Mouse (Mus musculus): ENCODE measurements at regions not wholly inside any gene's neighbourhood (a gene's known extent, or its start where the extent isn't known, plus 50 kb on each side); places are given as distances from the start of the nearest gene placed in this dataset.

DNA sequence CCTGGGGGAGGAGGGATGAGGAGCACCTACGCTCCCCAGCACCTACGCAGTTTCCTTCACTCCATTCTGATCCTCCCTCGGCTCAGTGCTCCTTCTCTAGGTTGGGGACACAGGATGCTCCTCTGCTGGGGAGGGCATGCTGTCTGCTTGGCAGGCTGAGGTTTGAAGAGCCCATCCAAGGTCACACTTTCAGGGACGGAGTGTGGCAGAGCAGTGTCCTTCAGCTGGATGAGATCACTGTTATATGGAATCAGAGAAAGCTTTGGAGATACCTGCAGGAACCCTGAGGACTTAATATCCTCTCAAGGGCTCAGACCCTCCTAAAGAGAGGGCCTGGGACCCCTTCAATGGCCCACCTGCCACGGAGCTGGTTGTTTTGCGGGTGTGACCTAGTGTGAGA lies 60.5 kb downstream of the Klhdc7a start:
- no peak for DNase-seq

DNA sequence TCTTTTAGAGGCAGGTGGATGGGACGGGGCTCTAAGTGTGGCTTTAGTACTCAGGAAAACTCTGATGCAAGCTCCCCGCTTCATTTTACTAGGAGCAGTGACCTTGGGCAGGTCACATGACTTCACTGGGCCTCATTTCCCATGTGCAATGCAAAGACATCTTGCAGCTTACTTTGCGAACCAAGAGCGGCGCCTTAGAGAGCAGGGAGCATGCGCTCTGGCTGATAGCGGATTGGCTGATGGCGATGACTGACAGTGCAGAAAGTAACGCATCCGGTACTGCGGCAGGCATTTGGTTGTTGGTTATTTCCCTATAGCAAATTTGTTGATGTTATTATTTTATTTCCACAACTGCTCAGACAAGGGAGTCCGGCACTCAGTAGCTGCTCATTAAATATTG lies 61.6 kb downstream of the Klhdc7a start:
- DNase-seq = no peak

DNA sequence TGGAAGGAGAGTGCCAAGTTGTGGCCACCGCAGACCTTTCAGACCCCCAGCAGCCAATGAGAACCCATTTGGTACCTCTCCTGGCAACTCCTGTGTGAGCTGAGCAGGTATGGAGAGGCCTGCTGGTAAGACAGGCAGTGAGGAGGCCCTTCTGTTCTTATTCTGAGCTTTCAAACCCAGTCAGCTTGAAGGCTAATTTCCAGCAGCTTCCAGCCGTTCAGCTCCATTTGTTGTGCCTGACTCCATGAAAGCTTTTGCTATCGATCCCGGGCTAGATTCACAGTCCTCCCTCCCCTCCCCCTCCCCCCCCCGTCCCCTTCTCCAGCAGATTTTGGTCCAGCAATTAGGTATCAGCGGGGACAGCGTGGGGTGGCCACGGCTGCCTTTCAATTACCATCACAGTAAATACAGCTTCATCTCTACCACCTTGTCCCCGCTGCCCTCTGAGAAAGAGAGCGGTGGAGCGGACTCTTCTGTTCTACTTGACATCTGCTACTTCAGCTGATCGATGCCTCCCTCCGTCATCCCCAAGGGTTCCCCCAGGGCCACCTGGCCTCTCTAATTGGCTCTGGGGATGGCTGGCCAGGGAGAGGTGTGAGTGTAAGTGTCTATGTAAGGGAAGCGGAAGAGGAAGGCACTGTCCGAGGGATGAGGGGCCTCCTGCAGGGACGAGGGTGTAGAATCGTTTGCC lies 62.6 kb downstream of the Klhdc7a start:
- DNase-seq = no peak

- DNase-seq = no peak
Observed at GRCm38 (mm10) chr4:139899960-139900359, 66.6 kb upstream of the Pax7 start.

DNA sequence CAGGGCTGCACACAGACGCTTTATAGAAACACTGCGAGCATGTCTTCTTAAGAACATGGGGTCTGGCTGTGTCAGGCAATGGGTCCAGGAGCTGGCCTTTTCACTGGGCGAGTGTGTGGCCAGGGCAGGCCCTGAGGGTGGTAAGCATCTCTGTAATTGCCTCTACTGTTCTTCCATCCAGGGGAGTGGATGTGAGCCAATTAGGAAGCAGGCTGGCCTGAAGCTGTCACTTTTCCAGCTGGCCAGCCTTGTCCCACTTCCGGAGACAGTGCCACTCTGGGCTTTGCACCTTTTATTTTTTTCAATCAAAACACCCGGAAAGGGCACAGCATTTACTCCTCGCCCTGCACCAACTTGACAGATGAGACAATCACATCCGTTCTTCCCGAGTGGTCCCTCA lies 66.1 kb upstream of the Pax7 start:
- DNase-seq = no peak

DNA sequence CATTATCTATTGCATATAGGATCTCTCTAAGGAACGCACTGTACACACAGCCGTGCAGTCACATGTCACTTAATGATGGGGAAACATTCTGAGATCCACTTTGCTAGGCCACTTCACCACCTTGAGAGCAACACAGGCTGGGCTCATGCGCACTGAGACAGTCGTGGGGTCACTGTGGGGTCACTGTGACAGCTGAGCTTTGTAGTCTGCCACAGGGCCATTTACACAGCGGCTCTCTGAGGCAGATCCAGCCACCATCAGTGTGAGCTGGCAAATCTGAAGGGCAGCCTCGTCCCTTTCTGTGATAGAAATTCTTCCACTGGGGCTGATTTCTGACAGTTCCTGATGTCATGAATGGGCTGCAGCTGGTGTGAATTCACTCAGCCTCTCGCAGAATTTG lies 59.4 kb upstream of the Pax7 start:
- DNase-seq = peak; percentile 42

DNA sequence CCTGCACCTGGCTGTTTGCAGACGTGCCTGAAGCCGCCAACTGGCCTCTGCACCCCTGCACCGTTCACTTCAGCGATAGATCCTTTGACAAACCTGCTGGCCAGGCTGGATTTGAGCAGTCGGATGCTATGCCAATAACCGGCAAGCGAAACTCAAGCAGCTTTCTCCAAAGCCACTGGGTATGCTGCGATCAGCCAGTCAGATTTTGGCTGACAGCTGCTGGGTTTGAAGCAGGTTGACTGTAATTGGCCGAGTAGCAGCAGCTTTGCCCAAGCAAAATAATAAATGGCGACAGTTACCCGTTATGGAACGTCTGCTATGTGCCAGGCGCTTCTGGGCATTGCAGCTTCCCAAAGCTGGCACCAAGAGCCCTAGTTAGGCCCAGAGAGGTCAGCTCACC lies 55.7 kb upstream of the Pax7 start:
- DNase-seq = no peak
